Mouse (Mus musculus): ENCODE results near the gene Grhl3.

Gene Grhl3

GRCm38 (mm10) chr4:135531236-135531635 lies 42.2 kb downstream of the Grhl3 start:
- no peak for DNase-seq (ENCODE audit: low spot score in 2 of 2)

- no peak for DNase-seq (ENCODE audit: low spot score in 2 of 2)
Measured at GRCm38 (mm10) chr4:135530270-135530669, 43.2 kb downstream of the Grhl3 start.

- no peak for DNase-seq (ENCODE audit: low spot score in 2 of 2)
Measured at GRCm38 (mm10) chr4:135526039-135526710, 47.3 kb downstream of the Grhl3 start.

GRCm38 (mm10) chr4:135525057-135525456 lies 48.4 kb downstream of the Grhl3 start:
- DNase-seq (ENCODE audit: low spot score in 2 of 2): no peak

- no peak for DNase-seq (ENCODE audit: low spot score in 2 of 2)
Measured at GRCm38 (mm10) chr4:135523939-135524338, 49.5 kb downstream of the Grhl3 start.

GRCm38 (mm10) chr4:135520421-135520820 lies 53.0 kb downstream of the Grhl3 start:
- DNase-seq (ENCODE audit: low spot score in 2 of 2): no peak

GRCm38 (mm10) chr4:135518135-135518534 lies 55.3 kb downstream of the Grhl3 start:
- DNase-seq (ENCODE audit: low spot score in 2 of 2): no peak

GRCm38 (mm10) chr4:135516351-135517316 lies 56.8 kb downstream of the Grhl3 start:
- peak in 1 of 2 experiments; percentile 41 for DNase-seq (ENCODE audit: low spot score in 2 of 2)

- DNase-seq (ENCODE audit: low spot score in 2 of 2): no peak
Measured at GRCm38 (mm10) chr4:135514925-135515324, 58.5 kb downstream of the Grhl3 start.

GRCm38 (mm10) chr4:135513865-135514264 lies 59.6 kb downstream of the Grhl3 start:
- no peak for DNase-seq (ENCODE audit: low spot score in 2 of 2)

- no peak for DNase-seq (ENCODE audit: low spot score in 2 of 2)
Measured at GRCm38 (mm10) chr4:135509515-135509914, 63.9 kb downstream of the Grhl3 start.

- DNase-seq (ENCODE audit: low spot score in 2 of 2): peak; percentile 63 to 81
Measured at GRCm38 (mm10) chr4:135508419-135509039, 64.9 kb downstream of the Grhl3 start.

GRCm38 (mm10) chr4:135507547-135508350 lies 65.7 kb downstream of the Grhl3 start:
- DNase-seq (ENCODE audit: low spot score in 2 of 2): peak in 1 of 2 experiments; percentile 38

GRCm38 (mm10) chr4:135505794-135506193 lies 67.6 kb downstream of the Grhl3 start:
- DNase-seq (ENCODE audit: low spot score in 2 of 2): no peak

- no peak for DNase-seq (ENCODE audit: low spot score in 2 of 2)
Measured at GRCm38 (mm10) chr4:135501587-135501986, 71.8 kb downstream of the Grhl3 start.

- no peak for DNase-seq (ENCODE audit: low spot score in 2 of 2)
Measured at GRCm38 (mm10) chr4:135499831-135500230, 73.6 kb downstream of the Grhl3 start.

GRCm38 (mm10) chr4:135498136-135498535 lies 75.3 kb downstream of the Grhl3 start:
- DNase-seq (ENCODE audit: low spot score in 2 of 2): no peak

GRCm38 (mm10) chr4:135495810-135496209 lies 77.6 kb downstream of the Grhl3 start:
- DNase-seq (ENCODE audit: low spot score in 2 of 2): peak in 1 of 2 experiments; percentile 45

GRCm38 (mm10) chr4:135495397-135495791 lies 78.0 kb downstream of the Grhl3 start:
- DNase-seq (ENCODE audit: low spot score in 2 of 2): no peak

GRCm38 (mm10) chr4:135494521-135495396 lies 78.7 kb downstream of the Grhl3 start, which contains the start of the genes Stpg1 and Nipal3:
Stpg1 (plus strand) TSS chr4:135494790.
Nipal3 (minus strand) TSS chr4:135495038.
- peak; percentile 50 to 83 for DNase-seq (ENCODE audit: low spot score in 2 of 2)

Data from cerebellum, postnatal 4 days (tissue).